Mouse (Mus musculus) bone marrow macrophage, adult 2 months (primary cell): Measurements from ENCODE around the gene 4930524J08Rik.

Experiments
- CTCF ChIP-seq: IDR thresholded peaks from 2 replicates; pipeline ENCODE4 v1.5.1; 2012; ENCODE audit warnings: low read depth, mild to moderate bottlenecking, low read length, moderate library complexity
- POLR2A ChIP-seq: IDR thresholded peaks from 2 replicates; pipeline ENCODE4 v1.6.1; 2012; ENCODE audit warnings: mild to moderate bottlenecking, low read depth, low read length, borderline replicate concordance

DNA sequence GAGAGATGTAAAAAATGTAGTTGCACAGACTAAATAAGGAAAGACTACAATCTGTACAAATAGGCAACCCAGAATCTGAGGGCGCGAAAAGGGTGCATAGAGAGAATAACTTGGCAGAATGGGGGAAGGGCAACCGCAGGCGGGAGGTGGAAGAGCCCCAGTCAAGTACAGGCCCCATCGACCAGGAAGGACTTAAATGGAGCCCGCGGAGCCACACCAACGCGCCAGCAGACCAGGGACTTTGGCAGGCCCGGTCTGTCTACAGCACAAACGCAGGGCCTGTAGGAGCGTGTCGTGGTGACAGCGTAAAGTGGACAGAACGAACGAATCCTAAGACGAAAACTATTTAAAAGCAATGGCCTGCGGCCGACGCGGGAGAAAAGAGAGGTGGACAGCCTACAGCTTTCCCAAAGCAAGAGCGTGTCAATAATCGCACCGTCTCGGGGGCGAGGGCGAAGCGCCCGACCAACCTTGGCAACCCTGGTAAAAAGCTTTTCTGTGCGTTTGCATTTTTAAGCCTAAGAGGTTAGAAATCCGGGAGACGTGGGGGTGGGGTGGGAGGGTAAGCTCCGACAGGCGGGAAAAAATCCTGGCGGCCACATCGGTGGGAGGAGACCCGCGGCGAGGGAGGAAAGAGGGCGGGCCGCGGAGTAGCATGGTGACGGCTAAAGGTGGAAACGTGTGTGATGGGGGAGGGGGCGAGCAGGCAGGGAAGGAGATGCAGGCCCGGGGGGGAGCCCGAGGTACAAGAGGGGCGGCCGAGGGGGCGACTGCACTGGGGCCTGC, 1.2 kb upstream of the 4930524J08Rik start:
- TF ChIP-seq POLR2A (no peak), CTCF (no peak)
